Mouse (Mus musculus) hindbrain, embryonic 12.5 days (tissue): ENCODE data around the gene Topbp1. TPM values are rescaled to one million over a fixed set of nuclear protein-coding genes. Genes with fewer than 3 reads are reported as not detected.

ENCODE experiments used
- ATAC-seq: fragments of 200-750 bp; cut with Nextera tagmentation; 2 replicates; pipeline ENCODE4 v1.8.0; 2017; ENCODE audit warnings: moderate TSS enrichment; ENCODE audit not compliant: low FRiP score
- H3K27ac ChIP-seq: fragments of 300-500 bp; sonication (generic); 2 replicates; pipeline ENCODE4 v1.5.1; 2016; ENCODE audit warnings: mild to moderate bottlenecking
- H3K27me3 ChIP-seq: fragments of 300-500 bp; sonication (generic); 2 replicates; pipeline ENCODE4 v1.6.1; 2016; ENCODE audit warnings: mild to moderate bottlenecking
- H3K36me3 ChIP-seq: fragments of 300-500 bp; sonication (generic); 2 replicates; pipeline ENCODE4 v1.6.1; 2016; ENCODE audit warnings: mild to moderate bottlenecking
- H3K4me1 ChIP-seq: fragments of 300-500 bp; sonication (generic); 2 replicates; pipeline ENCODE4 v1.6.1; 2016
- H3K4me2 ChIP-seq: fragments of 300-500 bp; sonication (generic); replicated peaks from 2 replicates; pipeline ENCODE4 v1.6.1; 2016; ENCODE audit warnings: mild to moderate bottlenecking
- H3K4me3 ChIP-seq: fragments of 300-500 bp; sonication (generic); 2 replicates; pipeline ENCODE4 v1.5.1; 2016; ENCODE audit warnings: mild to moderate bottlenecking
- H3K9ac ChIP-seq: fragments of 300-500 bp; sonication (generic); 2 replicates; pipeline ENCODE4 v1.6.1; 2016; ENCODE audit warnings: mild to moderate bottlenecking, moderate library complexity
- H3K9me3 ChIP-seq: fragments of 300-500 bp; sonication (generic); replicated peaks from 2 replicates; pipeline ENCODE4 v1.6.1; 2016; ENCODE audit warnings: mild to moderate bottlenecking
- WGBS: fragments of 180-500 bp; shearing (Covaris S2); methylation state at CpG from one replicate; pipeline ENCODE4 v1.1.7; 2016; 5-methylcytosine and 5-hydroxymethylcytosine counted together
- polyA plus RNA-seq: library from polyadenylated mRNA; unstranded; fragments of >200 nt; fragmentation: Nextera tagmentation; extraction: Ambion mirVana; gene quantifications from 2 replicates; pipeline ENCODE4 v1.2.1, GENCODE M21; 2016

Gene Topbp1
- polyA plus RNA-seq, 1 experiment from 2014 or later: 59.1 TPM

GRCm38 (mm10) chr9:103358545-103358944, 53.5 kb downstream of the Topbp1 start:
- Histone ChIP-seq H3K9ac (no peak overlapping the region), H3K36me3 (peaks cover 39% of the 10 kb centered on the region), H3K9me3 (no peaks in the 10 kb centered on the region), H3K4me3 (no peak overlapping the region), H3K27ac (no peak overlapping the region), H3K27me3 (no peaks in the 10 kb centered on the region), H3K4me2 (no peak overlapping the region), H3K4me1 (peaks cover 8% of the 10 kb centered on the region)
- no peak for ATAC-seq
- 94% methylated on average over 4 of the region's 4 CpGs for WGBS

GRCm38 (mm10) chr9:103360642-103361041, 55.6 kb downstream of the Topbp1 start:
- H3K4me2 ChIP-seq: no peak overlapping the region
- peaks cover 39% of the 10 kb centered on the region for H3K36me3 ChIP-seq
- H3K27ac ChIP-seq: no peak overlapping the region
- H3K4me1 ChIP-seq: peaks cover 14% of the 10 kb centered on the region
- no peak for ATAC-seq
- 79% methylated on average over 2 of the region's 2 CpGs for WGBS
- H3K4me3 ChIP-seq: no peak overlapping the region
- H3K9me3 ChIP-seq: no peaks in the 10 kb centered on the region
- H3K27me3 ChIP-seq: no peaks in the 10 kb centered on the region
- H3K9ac ChIP-seq: no peak overlapping the region

DNA sequence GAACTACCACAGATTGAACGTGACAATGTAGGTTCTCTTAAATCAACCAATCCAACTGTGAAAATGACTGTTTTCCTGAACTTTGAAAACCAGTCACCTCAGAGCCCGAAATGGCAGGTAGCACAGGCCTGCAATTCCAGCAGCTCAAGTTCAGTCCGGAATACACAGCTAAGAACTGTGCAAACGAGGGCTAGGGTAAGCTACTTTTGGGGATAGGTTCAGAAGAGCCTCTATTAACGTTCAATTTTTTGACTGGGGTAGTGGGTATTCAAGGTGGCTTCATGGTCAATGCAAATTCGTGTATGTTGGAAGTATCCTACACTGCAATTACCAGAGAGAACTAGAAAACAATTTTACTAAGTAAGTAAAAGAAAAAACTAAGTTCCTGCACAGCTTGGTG, 58.1 kb downstream of the Topbp1 start:
- no peaks in the 10 kb centered on the region for H3K27me3 ChIP-seq
- no peak overlapping the region for H3K9ac ChIP-seq
- peaks cover 20% of the 10 kb centered on the region for H3K36me3 ChIP-seq
- no peak for ATAC-seq
- H3K27ac ChIP-seq: no peak overlapping the region
- WGBS: 77% methylated on average over 6 of the region's 6 CpGs
- peaks cover 23% of the 10 kb centered on the region for H3K4me1 ChIP-seq
- H3K4me3 ChIP-seq: peak overlapping the region; percentile 92; the same call in 1 of the 2 replicates
- H3K4me2 ChIP-seq: peak overlapping the region; percentile 84
- no peaks in the 10 kb centered on the region for H3K9me3 ChIP-seq

- peak overlapping the region; percentile 92 for H3K4me3 ChIP-seq
- no peaks in the 10 kb centered on the region for H3K27me3 ChIP-seq
- peak overlapping the region; percentile 95 for H3K9ac ChIP-seq
- peaks cover 13% of the 10 kb centered on the region for H3K36me3 ChIP-seq
- ATAC-seq: no peak
- H3K4me1 ChIP-seq: peaks cover 23% of the 10 kb centered on the region
- H3K4me2 ChIP-seq: peak overlapping the region; percentile 84
- 2% methylated on average over 21 of the region's 21 CpGs for WGBS
- H3K27ac ChIP-seq: no peak overlapping the region
- no peaks in the 10 kb centered on the region for H3K9me3 ChIP-seq
Observed at GRCm38 (mm10) chr9:103363730-103364417, 58.9 kb downstream of the Topbp1 start.

DNA sequence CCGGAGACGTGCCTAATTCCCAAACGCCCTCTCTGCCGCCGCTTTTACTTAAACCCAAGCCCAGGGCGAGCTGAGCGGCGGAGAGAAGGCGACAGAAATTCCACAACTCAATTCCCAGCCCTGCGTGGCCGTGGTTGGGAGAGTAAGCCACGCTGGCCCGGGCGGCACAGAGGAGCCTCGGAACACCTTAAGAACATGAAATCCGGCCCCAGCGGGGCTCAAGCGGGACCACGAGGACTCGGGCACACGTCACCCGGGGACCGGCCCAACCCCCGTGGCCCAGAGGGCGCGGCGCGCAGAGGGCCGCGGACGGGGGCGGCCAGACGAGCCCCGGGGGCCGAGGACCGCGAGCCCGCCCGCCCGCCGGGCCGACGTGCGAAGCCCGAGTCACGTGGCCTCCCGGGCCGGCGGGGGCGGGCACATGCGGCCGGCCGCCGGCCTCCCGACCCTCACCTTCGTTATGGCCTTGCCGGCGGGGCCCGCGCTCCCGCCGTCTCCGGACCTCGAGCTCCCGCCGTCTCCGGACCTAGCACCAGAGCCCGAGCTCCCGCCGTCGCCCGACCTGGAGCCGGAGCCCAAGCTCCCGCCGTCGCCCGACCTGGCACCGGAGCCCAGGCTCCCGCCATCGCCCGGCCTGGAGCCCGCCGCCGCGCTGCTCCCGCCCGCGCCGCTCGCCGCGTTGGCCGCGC, 59.7 kb downstream of the Topbp1 start:
- ATAC-seq: peak; percentile 31
- peak overlapping the region; percentile 98 for H3K27ac ChIP-seq
- no peaks in the 10 kb centered on the region for H3K9me3 ChIP-seq
- H3K4me3 ChIP-seq: peak overlapping the region; percentile 92
- peaks cover 24% of the 10 kb centered on the region for H3K4me1 ChIP-seq
- peak overlapping the region; percentile 95 for H3K9ac ChIP-seq
- 3% methylated on average over 89 of the region's 94 CpGs for WGBS
- 0 out of 2 replicates have a peak, but pooled peaks cover 5% of the 10 kb centered on the region for H3K36me3 ChIP-seq
- H3K4me2 ChIP-seq: peak overlapping the region; percentile 84
- no peaks in the 10 kb centered on the region for H3K27me3 ChIP-seq

GRCm38 (mm10) chr9:103365290-103366247, 60.6 kb downstream of the Topbp1 start, which contains the start of gene Cdv3:
Cdv3 (minus strand) TSS chr9:103365840.
- WGBS: 2% methylated on average over 82 of the region's 95 CpGs
- Histone ChIP-seq H3K27ac (peak within 1 kb of the TSS; percentile 98), H3K9ac (peak within 1 kb of the TSS; percentile 95), H3K9me3 (no peaks in the 10 kb centered on the region), H3K36me3 (0 out of 2 replicates have a peak, but pooled peaks cover 5% of the 10 kb centered on the region), H3K4me3 (peak within 1 kb of the TSS; percentile 92), H3K27me3 (no peaks in the 10 kb centered on the region), H3K4me2 (peak within 1 kb of the TSS; percentile 84), H3K4me1 (peaks cover 26% of the 10 kb centered on the region)
- peak; percentile 98 for ATAC-seq

DNA sequence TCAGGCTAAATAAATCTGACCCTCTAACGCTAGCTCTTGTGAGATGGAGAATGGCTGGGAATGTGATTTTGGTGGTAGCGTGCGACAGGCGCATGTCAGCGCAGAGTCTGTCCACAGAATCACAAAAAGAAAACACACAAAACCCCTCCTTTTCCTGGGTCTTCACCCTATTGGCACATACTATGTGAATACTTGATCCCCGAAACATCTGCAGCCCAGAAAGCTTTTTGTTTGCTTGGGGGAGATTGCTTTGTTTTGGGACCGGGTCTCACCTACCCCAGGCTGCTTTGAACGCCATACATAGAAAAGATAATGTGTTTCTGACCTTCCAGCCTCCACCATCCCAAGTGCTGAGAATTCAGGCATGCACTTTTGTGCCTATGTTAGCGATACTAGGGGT, 61.3 kb downstream of the Topbp1 start:
- Histone ChIP-seq H3K4me3 (peak overlapping the region; percentile 92), H3K36me3 (0 out of 2 replicates have a peak, but pooled peaks cover 5% of the 10 kb centered on the region), H3K9ac (peak overlapping the region; percentile 28; the same call in 1 of the 2 replicates), H3K27ac (peak overlapping the region; percentile 67), H3K9me3 (no peaks in the 10 kb centered on the region), H3K27me3 (no peaks in the 10 kb centered on the region), H3K4me1 (peaks cover 26% of the 10 kb centered on the region), H3K4me2 (peak overlapping the region; percentile 54)
- ATAC-seq: no peak; the same call in 1 of the 2 replicates
- WGBS: 61% methylated on average over 9 of the region's 9 CpGs

GRCm38 (mm10) chr9:103369951-103370350, 64.9 kb downstream of the Topbp1 start:
- no peaks in the 10 kb centered on the region for H3K27me3 ChIP-seq
- no peak overlapping the region for H3K4me3 ChIP-seq
- no peaks in the 10 kb centered on the region for H3K36me3 ChIP-seq
- H3K27ac ChIP-seq: no peak overlapping the region
- ATAC-seq: no peak
- 55% methylated on average over 4 of the region's 4 CpGs for WGBS
- peaks cover 12% of the 10 kb centered on the region for H3K4me1 ChIP-seq
- H3K9ac ChIP-seq: 0 out of 2 replicates have a peak overlapping the region, but pooled peaks have one; percentile 5
- no peak overlapping the region for H3K4me2 ChIP-seq
- H3K9me3 ChIP-seq: no peaks in the 10 kb centered on the region

DNA sequence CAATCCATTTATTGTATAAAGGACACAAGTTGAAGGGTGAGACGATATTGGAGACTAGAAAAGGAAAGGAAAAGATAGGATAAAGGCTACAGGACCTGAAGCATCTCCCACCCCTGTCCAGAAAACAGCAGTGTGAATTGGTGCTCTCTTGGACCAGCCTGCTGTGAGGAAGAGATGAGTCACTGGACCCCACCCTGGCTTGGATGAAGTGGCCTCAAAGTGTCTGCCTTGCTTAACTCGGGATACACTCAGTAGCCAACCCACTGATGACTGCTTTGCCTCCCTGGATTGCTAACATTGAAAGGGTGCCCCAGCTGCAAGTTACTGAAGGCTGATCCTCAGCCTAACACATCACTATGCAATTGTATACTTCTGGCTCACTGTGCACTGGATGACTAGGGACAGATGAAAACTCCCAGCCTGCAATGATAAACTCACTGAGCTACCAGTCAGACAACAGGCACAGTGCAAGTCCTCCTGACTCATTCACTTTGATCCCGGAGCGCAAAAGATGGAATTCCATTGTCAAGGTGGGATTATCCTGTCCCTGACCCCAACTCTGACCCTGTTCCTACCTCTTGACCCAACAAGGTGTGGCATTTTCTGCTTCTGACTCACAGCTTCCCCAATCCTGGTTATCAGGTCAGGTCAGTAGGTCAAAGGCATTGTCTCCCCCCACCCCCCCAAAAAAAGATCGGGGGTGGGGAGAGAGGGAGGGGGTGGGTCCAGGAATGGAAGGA, 67.4 kb downstream of the Topbp1 start:
- Histone ChIP-seq H3K27me3 (no peaks in the 10 kb centered on the region), H3K27ac (no peak overlapping the region), H3K36me3 (no peaks in the 10 kb centered on the region), H3K9ac (no peak overlapping the region), H3K4me2 (no peak overlapping the region), H3K9me3 (no peaks in the 10 kb centered on the region), H3K4me3 (no peak overlapping the region), H3K4me1 (peaks cover 3% of the 10 kb centered on the region; the same call in 1 of the 2 replicates)
- no peak for ATAC-seq
- WGBS: 77% methylated on average over 5 of the region's 5 CpGs

DNA sequence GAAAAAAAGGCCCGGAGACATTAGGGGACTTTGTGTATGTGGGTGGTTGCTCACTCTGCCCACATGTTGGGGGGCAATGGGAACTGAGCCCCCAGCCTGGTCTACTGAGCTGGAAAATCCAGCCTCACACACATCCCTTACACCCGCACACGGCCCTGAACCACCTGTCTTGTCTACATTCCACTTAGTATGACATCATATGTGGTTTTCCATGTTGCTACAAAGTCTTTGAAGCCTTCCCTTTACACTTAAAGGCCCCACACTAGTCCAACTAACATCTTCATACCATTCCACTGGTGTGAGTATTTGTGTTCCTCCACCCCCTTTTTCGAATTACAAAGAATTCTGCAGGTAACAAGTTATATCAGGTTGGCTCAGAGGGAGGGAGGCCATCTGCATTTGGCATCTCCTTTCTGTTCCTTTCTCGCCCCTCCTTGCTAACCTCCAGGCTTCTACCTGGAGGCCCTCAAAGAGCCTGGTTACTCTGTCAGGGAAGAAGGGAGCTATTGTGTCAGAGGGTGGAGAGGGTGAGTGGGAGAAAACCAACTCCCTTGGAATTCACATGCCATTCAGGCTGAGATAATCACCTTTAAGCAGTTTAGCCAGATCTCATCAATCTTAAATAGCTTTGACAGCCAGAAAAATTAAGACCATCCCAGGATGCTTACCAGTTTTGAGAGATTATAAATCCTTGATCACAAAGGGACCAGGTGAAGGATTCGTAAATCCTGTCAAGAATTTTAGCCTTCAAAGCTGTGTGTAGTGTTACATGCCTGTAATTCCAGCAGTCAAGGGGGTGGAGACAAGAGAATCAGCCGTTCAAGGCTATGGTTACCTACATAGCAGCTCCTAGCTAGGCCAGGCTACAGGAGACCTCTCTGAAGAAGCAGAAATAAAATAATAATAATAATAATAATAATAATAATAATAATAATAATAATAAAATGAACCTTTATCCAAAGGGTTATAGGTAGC, 71.6 kb downstream of the Topbp1 start:
- Histone ChIP-seq H3K36me3 (no peaks in the 10 kb centered on the region), H3K27ac (no peak overlapping the region), H3K27me3 (no peaks in the 10 kb centered on the region), H3K4me2 (no peak overlapping the region), H3K9ac (no peak overlapping the region), H3K4me1 (no peaks in the 10 kb centered on the region), H3K9me3 (no peaks in the 10 kb centered on the region), H3K4me3 (no peak overlapping the region)
- ATAC-seq: no peak
- 71% methylated on average over 7 of the region's 7 CpGs for WGBS
